Mouse (Mus musculus): ENCODE measurements around the gene Rdx.

DNA sequence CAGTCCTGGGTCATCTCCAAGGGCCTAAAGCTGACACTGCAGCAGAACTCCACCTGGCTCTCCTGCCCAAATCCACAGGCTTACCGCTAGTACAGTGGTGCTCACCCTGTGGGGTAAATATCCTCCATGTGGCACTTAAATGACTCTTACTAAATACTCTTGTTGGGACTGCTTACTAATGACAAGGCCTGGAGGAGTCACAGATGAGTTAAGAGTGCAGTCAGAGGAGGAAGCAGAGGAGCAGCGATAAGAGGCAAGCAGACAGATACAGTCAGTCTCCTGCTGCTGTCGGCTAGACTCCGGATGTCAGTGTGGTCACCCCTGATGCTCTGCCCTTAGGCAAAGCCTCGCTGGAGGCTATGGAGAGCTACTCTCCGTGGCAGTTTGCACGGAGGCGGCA is 46.1 kb downstream of the Rdx start:
- no peak for TF ChIP-seq CTCF (IDR thresholded peaks at IDR 0.05; ENCODE audit: control insufficient read depth, insufficient read depth, insufficient replicate concordance, low read depth, low read length)
- no peak for TF ChIP-seq POLR2A (IDR thresholded peaks at IDR 0.05; ENCODE audit: control insufficient read depth, low read depth, low read length)
